Mouse (Mus musculus) lung, postnatal 0 days (tissue): ENCODE measurements around the gene Ror1. TPM values are rescaled to one million over a fixed set of nuclear protein-coding genes. Genes with fewer than 3 reads are reported as not detected.
A peak's percentile ranks its signal among the peaks of the same experiment; 100 is the strongest.

Source experiments
- ATAC-seq: fragments of 200-750 bp; cut with Nextera tagmentation; 2 replicates; pipeline ENCODE4 v1.8.0; 2017; ENCODE audit warnings: moderate library complexity
- DNase-seq: peaks from one replicate; pipeline ENCODE4 v3.0.0-alpha.2; 2016; ENCODE audit warnings: low spot score
- H3K27ac ChIP-seq: fragments of 300-500 bp; sonication (generic); 2 replicates; pipeline ENCODE4 v1.5.1; 2014; ENCODE audit warnings: antibody characterized with exemption, mild to moderate bottlenecking, low read length, mixed read lengths
- H3K27me3 ChIP-seq: fragments of 300-500 bp; sonication (generic); replicated peaks from 2 replicates; pipeline ENCODE4 v1.6.1; 2014; ENCODE audit warnings: low read length, mixed read lengths; ENCODE audit not compliant: insufficient read depth
- H3K36me3 ChIP-seq: fragments of 300-500 bp; sonication (generic); 2 replicates; pipeline ENCODE4 v1.6.1; 2014; ENCODE audit warnings: low read length, mixed read lengths; ENCODE audit not compliant: insufficient read depth
- H3K4me1 ChIP-seq: fragments of 300-500 bp; sonication (generic); 2 replicates; pipeline ENCODE4 v1.6.1; 2014; ENCODE audit warnings: antibody characterized with exemption, low read depth, low read length, mixed read lengths; ENCODE audit not compliant: insufficient read depth
- H3K4me2 ChIP-seq: fragments of 300-500 bp; sonication (generic); replicated peaks from 2 replicates; pipeline ENCODE4 v1.6.1; 2014; ENCODE audit warnings: low read depth, mild to moderate bottlenecking, low read length, moderate library complexity, mixed read lengths
- H3K4me3 ChIP-seq: fragments of 300-500 bp; sonication (generic); 2 replicates; pipeline ENCODE4 v1.5.1; 2014; ENCODE audit warnings: low read depth, low read length
- H3K9ac ChIP-seq: fragments of 300-500 bp; sonication (generic); replicated peaks from 2 replicates; pipeline ENCODE4 v1.6.1; 2014; ENCODE audit warnings: low read depth, mild to moderate bottlenecking
- H3K9me3 ChIP-seq: fragments of 300-500 bp; sonication (generic); 2 replicates; pipeline ENCODE4 v1.6.1; 2016; ENCODE audit warnings: low read length, mixed read lengths
- CTCF ChIP-seq: IDR thresholded peaks from 2 replicates; pipeline ENCODE4 v1.5.1; 2016; ENCODE audit warnings: antibody characterized with exemption, mild to moderate bottlenecking
- EP300 ChIP-seq: IDR thresholded peaks from 2 replicates; pipeline ENCODE4 v1.6.1; 2016; ENCODE audit warnings: antibody characterized with exemption, mild to moderate bottlenecking, control low read depth
- WGBS: fragments of 180-500 bp; shearing (Covaris S2); extraction: QIAGEN DNeasy Blood & Tissue Kit; methylation state at CpG from one replicate; pipeline ENCODE4 v1.1.7; 2014; 5-methylcytosine and 5-hydroxymethylcytosine counted together
- polyA plus RNA-seq: library from polyadenylated mRNA; unstranded; fragments of >200 nt; fragmentation: Nextera tagmentation; extraction: Ambion mirVana; gene quantifications from 2 replicates; pipeline ENCODE4 v1.2.1, GENCODE M21; 2015

Gene Ror1
- polyA plus RNA-seq, 1 experiment from 2014 or later: 6.2 TPM

DNA sequence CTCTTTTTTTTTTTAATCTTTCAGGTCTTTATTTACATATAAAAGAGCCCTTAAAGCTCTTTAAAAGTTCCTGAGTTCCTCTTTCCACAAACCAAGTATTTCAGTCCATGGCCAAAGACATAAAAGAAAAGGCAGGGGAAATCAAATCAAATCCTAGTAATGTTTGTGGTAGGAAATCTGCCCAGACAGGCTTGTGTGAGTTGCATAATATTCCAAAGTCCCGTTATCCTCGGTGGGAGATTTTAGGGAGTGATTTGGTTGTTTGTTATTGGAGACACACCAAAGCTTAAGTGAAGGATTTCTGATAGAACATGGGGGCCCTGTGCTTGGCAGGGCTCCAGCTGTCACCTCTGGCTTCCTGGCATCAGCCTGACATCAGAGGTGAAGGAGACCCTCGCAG lies 305.5 kb downstream of the Ror1 start:
- H3K27me3 ChIP-seq: no peaks in the 10 kb centered on the region
- H3K27ac ChIP-seq: no peak overlapping the region
- 12% methylated on average over 3 of the region's 3 CpGs for WGBS
- no peaks in the 10 kb centered on the region for H3K36me3 ChIP-seq
- 0 out of 2 replicates have a peak overlapping the region, but pooled peaks have one; percentile 14 for H3K4me2 ChIP-seq
- DNase-seq: peak; percentile 64
- no peak overlapping the region for H3K9ac ChIP-seq
- no peak overlapping the region for H3K4me3 ChIP-seq
- H3K4me1 ChIP-seq: peaks cover 5% of the 10 kb centered on the region; the same call in 1 of the 2 replicates
- ATAC-seq: no peak
- H3K9me3 ChIP-seq: no peaks in the 10 kb centered on the region
- TF ChIP-seq EP300: 0 out of 2 replicates have a peak, but pooled peaks have one; percentile 23
- TF ChIP-seq CTCF: no peak

DNA sequence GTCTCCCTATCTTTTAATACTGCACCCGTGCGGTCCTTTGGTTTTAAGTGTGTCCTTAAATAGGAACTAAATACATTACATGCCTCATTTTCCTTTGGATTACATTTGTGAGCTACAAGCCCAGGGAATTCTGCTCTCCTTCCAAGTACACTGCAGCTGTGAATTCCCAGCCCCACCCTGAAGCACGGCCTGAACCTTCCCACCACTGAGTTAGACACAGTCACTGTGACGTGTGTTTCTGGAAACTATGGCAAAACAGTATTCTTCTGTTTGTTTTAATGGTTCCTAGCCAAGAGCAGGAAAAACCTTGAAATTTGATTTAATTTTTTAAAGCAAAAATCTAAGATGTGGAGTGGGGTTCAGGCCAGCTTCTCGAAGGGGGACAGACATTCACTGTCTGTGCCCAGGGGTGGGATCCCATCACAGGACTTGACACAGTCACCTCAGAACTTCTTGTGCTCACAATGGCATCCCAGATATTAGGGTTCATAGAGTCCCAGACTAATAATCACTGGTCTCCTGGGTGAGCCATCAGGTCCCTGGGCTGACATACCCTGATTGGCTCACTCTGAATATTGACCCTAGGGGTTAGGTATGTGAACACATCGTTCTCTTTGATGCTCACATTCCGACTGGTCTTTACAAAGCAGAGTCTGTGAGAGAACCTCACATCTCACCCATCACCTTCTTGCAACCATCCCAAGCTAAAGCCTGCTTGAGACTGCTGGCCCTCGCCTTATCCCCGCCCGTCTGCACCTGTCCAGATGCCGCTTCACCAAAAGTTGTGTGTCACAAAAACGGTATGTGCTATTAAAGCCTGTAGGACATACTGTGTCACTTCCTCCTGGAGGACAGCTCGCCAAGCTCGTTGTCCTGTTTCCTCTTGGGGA lies 306.2 kb downstream of the Ror1 start:
- Histone ChIP-seq H3K4me3 (no peak overlapping the region), H3K27ac (no peak overlapping the region), H3K4me2 (0 out of 2 replicates have a peak overlapping the region, but pooled peaks have one; percentile 14), H3K9ac (no peak overlapping the region), H3K4me1 (peaks cover 5% of the 10 kb centered on the region; the same call in 1 of the 2 replicates), H3K9me3 (no peaks in the 10 kb centered on the region), H3K36me3 (no peaks in the 10 kb centered on the region), H3K27me3 (no peaks in the 10 kb centered on the region)
- peak; percentile 81 for ATAC-seq
- TF ChIP-seq CTCF: no peak
- TF ChIP-seq EP300: peak; percentile 54; the same call in 1 of the 2 replicates
- 62% methylated on average over 14 of the region's 14 CpGs for WGBS
- peak; percentile 73 for DNase-seq

- 28% methylated on average over 9 of the region's 9 CpGs for WGBS
- DNase-seq: peak; percentile 68
Measured at GRCm38 (mm10) chr4:100407261-100407874, 311.8 kb downstream of the Ror1 start.

DNA sequence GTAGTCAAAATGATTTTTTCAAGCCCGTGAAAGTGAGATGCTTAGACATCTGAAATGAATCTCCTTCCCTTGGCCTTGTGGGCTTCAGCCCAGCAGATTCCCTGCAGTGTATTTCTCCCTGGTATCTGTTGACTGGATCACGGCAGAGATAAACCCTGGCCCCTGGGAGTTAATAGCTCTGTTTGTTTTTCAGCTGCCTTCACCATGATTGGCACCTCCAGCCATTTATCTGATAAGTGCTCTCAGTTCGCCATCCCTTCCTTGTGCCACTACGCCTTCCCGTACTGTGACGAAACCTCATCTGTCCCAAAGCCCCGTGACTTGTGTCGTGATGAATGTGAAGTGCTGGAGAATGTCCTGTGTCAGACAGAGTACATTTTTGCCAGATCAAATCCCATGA lies 313.9 kb downstream of the Ror1 start:
- no peak for ATAC-seq

More at GRCm38 (mm10) chr4:100407261-100407874, 311.8 kb downstream of the Ror1 start:
- Histone ChIP-seq H3K9me3 (no peaks in the 10 kb centered on the region), H3K27ac (no peak overlapping the region), H3K27me3 (no peaks in the 10 kb centered on the region), H3K4me2 (peak overlapping the region; percentile 17; the same call in 1 of the 2 replicates), H3K9ac (no peak overlapping the region), H3K4me1 (no peaks in the 10 kb centered on the region), H3K36me3 (no peaks in the 10 kb centered on the region), H3K4me3 (no peak overlapping the region)
- TF ChIP-seq CTCF (peak; percentile 88), EP300 (0 out of 2 replicates have a peak, but pooled peaks have one; percentile 31)
- peak; percentile 33 for ATAC-seq

GRCm38 (mm10) chr4:100411841-100412539 lies 316.4 kb downstream of the Ror1 start:
- Histone ChIP-seq H3K9me3 (no peaks in the 10 kb centered on the region), H3K4me3 (no peak overlapping the region), H3K4me1 (no peaks in the 10 kb centered on the region), H3K9ac (no peak overlapping the region), H3K36me3 (no peaks in the 10 kb centered on the region), H3K4me2 (no peak overlapping the region), H3K27ac (no peak overlapping the region), H3K27me3 (no peaks in the 10 kb centered on the region)
- ATAC-seq (no peak), DNase-seq (no peak)
- TF ChIP-seq CTCF (no peak), EP300 (no peak)
- 68% methylated on average over 13 of the region's 13 CpGs for WGBS

More for the DNA sequence above, 313.9 kb downstream of the Ror1 start:
- no peak overlapping the region for H3K27ac ChIP-seq
- no peak overlapping the region for H3K4me3 ChIP-seq
- H3K9ac ChIP-seq: no peak overlapping the region
- no peaks in the 10 kb centered on the region for H3K27me3 ChIP-seq
- no peak overlapping the region for H3K4me2 ChIP-seq
- no peaks in the 10 kb centered on the region for H3K4me1 ChIP-seq
- WGBS: 56% methylated on average over 8 of the region's 8 CpGs
- no peak for TF ChIP-seq EP300
- no peak for TF ChIP-seq CTCF
- H3K36me3 ChIP-seq: no peaks in the 10 kb centered on the region
- H3K9me3 ChIP-seq: no peaks in the 10 kb centered on the region
- no peak for DNase-seq

GRCm38 (mm10) chr4:100422756-100423155 lies 327.2 kb downstream of the Ror1 start:
- Histone ChIP-seq H3K4me2 (no peak overlapping the region), H3K36me3 (no peaks in the 10 kb centered on the region), H3K27ac (no peak overlapping the region), H3K4me3 (no peak overlapping the region), H3K9me3 (no peaks in the 10 kb centered on the region), H3K27me3 (no peaks in the 10 kb centered on the region), H3K4me1 (no peaks in the 10 kb centered on the region), H3K9ac (no peak overlapping the region)
- DNase-seq (no peak), ATAC-seq (no peak)
- TF ChIP-seq EP300: no peak
- no peak for TF ChIP-seq CTCF
- 39% methylated on average over 3 of the region's 3 CpGs for WGBS
